Mouse (Mus musculus): ENCODE measurements around the gene Krtap15.

DNA sequence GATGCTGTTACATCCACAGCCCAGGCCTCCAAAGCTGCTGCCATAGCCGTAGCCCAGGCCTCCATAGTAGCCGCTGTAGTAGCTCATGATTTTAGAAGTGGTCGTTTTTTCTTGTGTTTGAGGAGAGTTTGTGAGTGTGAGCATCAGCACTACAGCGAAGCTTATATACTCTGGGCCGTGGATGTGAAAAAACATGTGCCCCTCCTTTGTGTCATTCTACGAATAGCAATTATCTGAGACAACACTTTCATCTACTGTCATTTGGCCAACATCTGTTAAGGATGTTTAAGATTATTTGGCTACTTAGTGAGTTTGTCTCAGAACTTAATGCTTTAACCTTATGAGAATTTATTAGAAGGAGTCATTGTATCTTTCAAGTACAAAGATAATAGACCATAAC, 49.3 kb downstream of the Krtap15 start, which contains the start of gene Krtap19-1:
- TF ChIP-seq GATA1 (IDR thresholded peaks at IDR 0.05; ENCODE audit: borderline replicate concordance, low read length): no peak
- TF ChIP-seq FLI1 (IDR thresholded peaks at IDR 0.05; ENCODE audit: low read length): no peak

Data from megakaryocyte, embryonic 14.5 days (primary cell).